Mouse (Mus musculus): ENCODE measurements around the gene Zic5.

The Zic5 gene

DNA sequence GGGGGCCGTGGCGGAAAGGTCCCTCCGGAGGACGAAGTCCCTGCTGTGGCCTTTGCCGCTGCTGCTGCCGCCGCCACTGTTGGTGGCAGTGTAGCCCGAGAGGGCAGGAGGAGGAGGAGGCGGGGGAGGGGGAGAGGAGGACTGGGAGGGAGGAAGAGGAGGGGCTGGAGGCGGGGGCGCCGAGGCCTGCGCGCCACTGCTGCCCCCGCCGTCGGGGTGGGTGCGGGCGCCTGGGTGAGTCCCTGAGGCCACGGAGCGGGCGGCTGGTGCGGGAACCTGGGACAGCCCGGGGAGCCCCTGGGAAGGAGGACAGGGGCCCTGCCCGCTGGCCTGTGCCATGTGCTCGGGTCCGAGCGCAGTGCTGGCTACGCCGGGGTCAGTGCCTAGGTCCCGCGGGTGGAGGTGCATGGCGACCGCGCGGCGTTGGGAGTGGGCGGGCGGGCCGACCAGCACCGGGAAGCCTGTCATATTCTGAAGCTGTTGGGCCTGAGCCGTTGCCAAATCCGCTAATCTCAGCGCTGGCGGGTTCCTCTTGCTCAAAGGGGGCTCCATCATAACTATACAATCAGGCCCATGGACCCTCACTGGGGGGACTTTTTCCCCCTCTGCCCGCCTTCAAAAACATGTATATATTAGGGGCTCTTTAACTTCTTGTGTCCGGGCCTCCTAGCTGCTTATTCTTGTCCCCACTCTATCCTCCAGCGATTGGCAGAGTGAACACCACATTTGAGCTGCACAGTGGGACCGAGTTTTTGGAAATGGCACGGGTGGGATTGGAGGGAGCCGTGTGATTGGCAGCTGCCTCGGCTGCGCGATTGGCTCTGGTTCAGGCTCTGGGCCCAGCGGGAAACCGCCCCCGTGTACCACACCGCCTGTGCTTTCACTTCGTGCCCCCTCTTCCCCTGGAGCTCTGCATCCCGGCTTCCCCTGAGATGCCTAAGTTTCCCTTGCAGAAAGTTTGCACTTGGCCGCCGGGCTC, at the start of gene Zic5:
Zic5 (minus strand) TSS at position 915 of the 979 bp plus-strand sequence.
- DNase-seq = no peak

DNA sequence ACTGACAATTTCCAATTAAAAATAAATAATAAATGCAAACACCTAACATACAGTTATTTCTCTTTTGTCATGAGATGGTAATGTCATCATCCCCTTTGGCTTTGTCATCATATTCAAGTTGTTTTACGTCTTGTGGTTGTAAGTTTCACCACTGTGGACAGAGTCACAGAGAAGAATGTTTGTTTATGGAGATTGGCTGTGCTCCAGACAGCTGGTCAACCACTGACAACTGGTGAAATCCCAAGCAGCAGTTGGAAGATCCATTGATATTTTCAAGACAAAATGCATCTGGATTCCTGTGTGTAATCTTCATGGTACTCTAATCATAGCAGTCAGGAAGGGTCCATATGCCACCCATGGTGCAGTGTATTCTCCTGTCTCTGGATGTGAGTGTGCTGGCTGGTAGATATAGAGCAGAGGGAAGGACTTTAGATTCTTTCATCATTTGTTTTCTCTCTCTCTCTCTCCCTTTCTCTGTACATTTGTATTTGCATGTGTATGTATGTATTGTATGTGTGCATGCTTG, 48.1 kb upstream of the Zic5 start:
- no peak for DNase-seq

DNA sequence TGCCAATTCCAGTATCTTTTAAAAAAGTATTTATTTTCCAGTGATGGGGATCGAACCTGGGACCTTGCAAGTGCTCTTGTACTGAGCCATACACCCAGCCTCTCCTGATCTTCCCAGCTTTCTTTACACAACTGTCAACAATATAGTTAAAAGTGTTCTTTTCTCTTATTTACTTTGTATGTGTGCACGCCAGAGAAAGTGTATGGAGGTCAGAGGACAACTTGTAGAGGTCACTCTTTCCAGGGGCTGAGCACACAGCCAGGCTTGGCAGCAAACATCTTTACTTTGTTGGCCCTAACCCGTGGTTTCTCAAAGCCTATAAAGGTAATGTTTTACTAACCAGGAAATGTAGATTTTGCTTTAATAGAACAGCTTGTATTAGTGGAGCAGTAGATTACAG, 46.0 kb upstream of the Zic5 start:
- no peak for DNase-seq

DNA sequence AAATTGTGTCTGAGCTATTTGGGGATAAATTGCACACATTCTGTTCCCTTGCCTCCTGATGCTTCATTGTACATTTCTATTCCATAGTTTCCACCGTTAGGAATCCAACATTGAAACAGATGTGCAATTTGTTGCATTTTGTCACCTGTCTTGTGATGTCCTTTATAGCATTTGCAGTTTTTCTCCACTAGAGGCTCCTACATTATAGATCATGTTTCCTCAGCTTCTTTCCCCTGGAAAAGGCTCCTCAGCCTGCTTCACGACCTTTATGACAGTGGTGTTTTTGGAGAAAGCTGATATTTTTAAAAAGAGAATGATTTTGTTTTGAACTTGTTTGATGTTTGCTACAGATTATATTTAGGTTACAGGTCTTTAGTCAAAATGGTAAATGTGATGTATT, 43.6 kb upstream of the Zic5 start:
- DNase-seq = no peak

GRCm38 (mm10) chr14:122492015-122492414, 26.5 kb upstream of the Zic5 start:
- DNase-seq = no peak

DNA sequence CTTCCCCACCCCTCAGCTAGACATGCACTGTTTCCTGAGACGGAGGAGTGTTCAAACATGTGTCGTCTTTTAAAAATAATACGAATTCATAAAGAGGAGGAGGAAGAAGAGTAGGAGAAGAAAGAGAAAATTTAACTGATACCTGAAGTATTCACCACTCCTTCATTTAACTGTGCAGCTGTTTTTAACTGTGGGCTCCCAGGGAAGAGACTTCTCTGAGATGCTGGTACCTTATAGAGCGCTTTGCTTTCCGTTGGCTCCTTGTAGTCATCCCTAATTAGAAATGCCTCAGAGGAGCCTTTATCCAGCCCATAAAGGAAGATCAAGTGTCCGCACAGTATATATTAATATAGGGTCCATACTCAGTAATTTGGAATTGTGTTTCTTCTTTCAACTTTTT, 26.0 kb upstream of the Zic5 start:
- no peak for DNase-seq

DNA sequence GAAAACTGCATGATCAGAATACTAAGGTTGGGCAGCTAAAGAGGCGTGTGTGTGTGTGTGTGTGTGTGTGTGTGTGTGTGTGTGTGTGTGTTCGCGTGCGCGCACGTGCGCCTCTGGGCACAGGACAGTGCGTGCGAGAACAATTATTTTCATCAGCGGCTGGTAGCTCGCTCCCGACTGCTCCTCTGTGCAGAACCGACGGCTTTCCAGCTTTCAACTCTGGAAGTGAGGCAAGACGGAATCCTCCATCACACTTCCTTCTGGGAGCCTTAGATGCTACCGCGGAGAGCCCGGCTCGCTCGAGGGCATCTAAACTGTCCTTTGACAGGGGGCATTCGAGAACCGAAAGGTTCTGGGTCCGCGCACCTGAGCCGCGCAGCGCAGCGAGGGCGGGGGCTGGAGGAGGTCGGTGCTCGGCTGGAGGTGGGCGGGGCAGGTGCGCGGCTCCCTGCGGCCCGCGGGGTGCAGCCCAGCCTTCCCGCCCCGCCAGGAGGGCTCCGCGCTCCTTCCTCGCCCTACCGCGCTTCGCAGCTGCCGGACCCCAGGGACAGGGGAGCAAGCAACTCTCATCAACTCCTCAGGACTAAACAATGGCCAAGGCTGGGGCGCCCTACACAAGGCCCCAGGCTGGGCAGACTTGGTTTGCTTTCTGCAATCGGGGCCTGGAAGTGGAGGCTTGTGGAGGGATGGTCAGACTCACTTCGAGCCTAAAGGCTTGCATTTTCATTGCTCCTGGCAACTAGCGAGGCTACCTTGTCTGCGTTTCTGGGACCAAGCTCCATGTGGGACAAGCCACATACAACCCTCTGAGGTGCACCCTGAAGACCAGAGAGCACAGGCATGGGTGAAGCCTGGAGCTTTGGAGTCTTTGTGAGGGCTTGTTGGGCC, 25.2 kb upstream of the Zic5 start, which contains the start of gene Gm10837:
Gm10837 (plus strand) TSS at position 146 of the 888 bp plus-strand sequence.
- DNase-seq = no peak

- no peak for DNase-seq
Observed at GRCm38 (mm10) chr14:122489686-122490414, 24.4 kb upstream of the Zic5 start.

- DNase-seq = no peak
Observed at GRCm38 (mm10) chr14:122489041-122489440, 23.6 kb upstream of the Zic5 start.

GRCm38 (mm10) chr14:122487366-122487765, 21.9 kb upstream of the Zic5 start:
- DNase-seq = no peak

- no peak for DNase-seq
Observed at GRCm38 (mm10) chr14:122486611-122487010, 21.1 kb upstream of the Zic5 start.

- no peak for DNase-seq
Observed at GRCm38 (mm10) chr14:122485635-122486181, 20.2 kb upstream of the Zic5 start.

GRCm38 (mm10) chr14:122484844-122485551, 19.5 kb upstream of the Zic5 start:
- DNase-seq = no peak

DNA sequence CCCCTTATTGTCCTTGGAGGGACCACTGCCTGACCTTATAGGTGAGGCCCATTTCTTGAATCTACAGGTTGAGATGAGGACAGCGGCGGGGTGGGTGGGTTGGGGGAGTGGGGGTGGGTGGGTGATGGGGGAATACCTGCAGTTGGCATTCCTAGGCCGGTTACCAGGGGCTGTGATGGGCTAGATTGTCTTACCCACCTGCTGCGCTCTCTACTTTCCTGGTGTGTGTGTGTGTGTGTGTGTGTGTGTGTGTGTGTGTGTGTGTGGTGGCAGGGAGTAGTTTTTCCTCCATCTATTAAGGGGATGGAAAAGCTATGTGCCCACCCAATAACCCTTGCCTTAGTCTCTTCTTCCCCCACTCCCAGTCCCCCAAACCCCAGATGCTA, 19.0 kb upstream of the Zic5 start:
- no peak for DNase-seq

- DNase-seq = no peak
Observed at GRCm38 (mm10) chr14:122483556-122484421, 18.3 kb upstream of the Zic5 start.

DNA sequence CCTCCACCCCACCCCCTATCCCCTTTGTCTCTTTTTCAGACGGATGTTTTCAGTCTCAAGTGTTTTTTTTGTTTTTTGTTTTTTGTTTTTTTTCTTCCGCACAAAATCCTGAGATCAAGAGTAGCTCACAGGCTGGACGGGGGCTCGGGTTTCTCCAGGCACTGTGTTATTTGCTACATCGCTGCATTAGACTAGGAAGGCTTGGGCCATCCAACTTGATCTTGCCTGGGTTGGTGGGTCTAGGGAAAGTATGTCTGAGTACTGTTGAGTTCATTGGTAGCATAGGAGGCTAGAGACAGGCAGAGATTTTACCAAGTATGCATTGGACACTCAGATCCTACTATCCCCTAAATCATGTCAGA, 17.5 kb upstream of the Zic5 start:
- DNase-seq = no peak

DNA sequence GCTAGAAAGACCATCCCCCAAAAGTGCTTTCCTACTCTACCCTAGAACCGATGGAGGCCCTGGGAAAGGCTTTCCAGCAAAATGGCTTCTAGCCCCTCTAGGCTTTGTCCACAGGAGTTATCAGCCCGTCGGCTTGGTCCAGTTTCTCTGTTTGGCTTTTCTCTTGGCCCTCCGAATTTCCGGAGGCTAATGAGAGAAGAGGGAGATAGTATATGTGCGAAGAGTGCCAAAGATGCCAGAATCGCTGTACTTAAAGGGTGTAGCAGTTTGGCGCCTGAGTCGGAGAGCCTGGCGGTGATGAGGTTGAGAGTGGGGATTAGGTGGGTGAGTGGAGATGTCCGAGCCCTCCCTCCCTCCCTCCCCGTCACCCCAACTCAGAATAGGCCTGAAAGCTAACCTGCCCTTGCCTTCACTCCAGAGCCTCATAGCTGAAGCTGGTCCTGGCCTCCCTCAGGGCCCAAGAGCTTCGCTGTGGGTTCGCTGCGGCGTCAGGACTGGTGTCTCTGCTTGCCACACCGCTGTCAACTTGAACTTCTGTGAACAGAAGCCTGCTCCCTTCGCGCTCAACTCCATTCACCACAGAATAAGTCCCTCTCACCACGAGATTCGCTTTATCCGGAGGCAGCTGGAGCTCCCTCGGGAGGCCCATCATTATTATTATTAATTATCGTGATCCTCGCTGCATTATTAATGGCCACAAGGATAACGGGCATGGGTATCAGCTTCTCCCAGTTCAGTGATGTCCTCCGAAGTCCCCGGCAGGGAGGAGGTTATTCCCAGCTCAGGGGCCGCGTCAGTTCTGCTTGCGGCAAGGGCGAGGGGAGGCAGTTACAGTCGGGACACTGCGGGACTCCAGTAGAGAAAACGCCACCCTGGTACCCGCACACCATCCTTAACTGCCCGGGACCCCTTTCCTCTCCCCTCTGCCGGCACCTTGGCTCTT, 16.9 kb upstream of the Zic5 start:
- no peak for DNase-seq

DNA sequence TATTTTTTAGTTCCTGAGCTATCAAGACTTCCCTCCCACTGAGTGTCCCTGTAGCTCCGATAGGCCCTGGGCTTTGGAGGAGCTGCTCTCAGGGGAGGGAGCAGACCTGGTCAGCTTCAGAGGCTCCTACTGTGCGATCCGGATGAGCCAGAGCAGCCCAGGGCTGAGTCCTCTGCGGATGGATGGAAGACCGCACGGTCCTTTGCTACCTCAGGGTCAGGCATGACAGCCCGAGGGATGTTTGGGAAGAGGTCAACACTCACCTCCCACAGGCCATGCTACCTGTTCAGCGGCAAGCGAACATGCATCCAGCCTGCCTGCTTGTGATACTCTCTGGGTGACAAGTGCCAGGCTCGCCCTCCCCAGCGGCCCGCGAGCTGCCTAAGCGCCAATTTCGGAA, 15.7 kb upstream of the Zic5 start:
- DNase-seq = no peak

- DNase-seq = no peak
Observed at GRCm38 (mm10) chr14:122480355-122480754, 14.9 kb upstream of the Zic5 start.

Data from layer of hippocampus, adult 9-11 months (tissue).